Mouse (Mus musculus) heart, embryonic 13.5 days (tissue): ENCODE measurements around the gene Fam43b. TPM values are rescaled to one million over a fixed set of nuclear protein-coding genes. Genes with fewer than 3 reads are reported as not detected.

Experiments used
- ATAC-seq: fragments of 200-750 bp; cut with Nextera tagmentation; 2 replicates; pipeline ENCODE4 v1.8.0; 2017; ENCODE audit warnings: moderate TSS enrichment; ENCODE audit not compliant: insufficient number of reproducible peaks, low FRiP score, low TSS enrichment; ENCODE audit errors: extremely low read depth
- H3K27ac ChIP-seq: fragments of 300-500 bp; sonication (generic); replicated peaks from 2 replicates; pipeline ENCODE4 v1.5.1; 2015; ENCODE audit warnings: moderate library complexity, mild to moderate bottlenecking, inconsistent platforms
- H3K27me3 ChIP-seq: fragments of 300-500 bp; sonication (generic); replicated peaks from 2 replicates; pipeline ENCODE4 v1.6.1; 2015; ENCODE audit warnings: mild to moderate bottlenecking, inconsistent platforms
- H3K36me3 ChIP-seq: fragments of 300-500 bp; sonication (generic); 2 replicates; pipeline ENCODE4 v1.6.1; 2015; ENCODE audit warnings: mild to moderate bottlenecking, inconsistent platforms
- H3K4me1 ChIP-seq: fragments of 300-500 bp; sonication (generic); 2 replicates; pipeline ENCODE4 v1.6.1; 2015; ENCODE audit warnings: inconsistent platforms
- H3K4me2 ChIP-seq: fragments of 300-500 bp; sonication (generic); 2 replicates; pipeline ENCODE4 v1.6.1; 2015; ENCODE audit warnings: inconsistent platforms, mild to moderate bottlenecking, moderate library complexity
- H3K4me3 ChIP-seq: fragments of 300-500 bp; sonication (generic); 2 replicates; pipeline ENCODE4 v1.5.1; 2015; ENCODE audit warnings: moderate library complexity, mild to moderate bottlenecking, inconsistent platforms
- H3K9ac ChIP-seq: fragments of 300-500 bp; sonication (generic); 2 replicates; pipeline ENCODE4 v1.6.1; 2015; ENCODE audit warnings: inconsistent platforms, mild to moderate bottlenecking, moderate library complexity
- H3K9me3 ChIP-seq: fragments of 300-500 bp; sonication (generic); 2 replicates; pipeline ENCODE4 v1.6.1; 2016; ENCODE audit warnings: inconsistent platforms
- WGBS: fragments of 180-500 bp; shearing (Covaris S2); methylation state at CpG from one replicate; pipeline ENCODE4 v1.1.7; 2015; ENCODE audit warnings: mixed read lengths; 5-methylcytosine and 5-hydroxymethylcytosine counted together
- polyA plus RNA-seq: library from polyadenylated mRNA; unstranded; fragments of >200 nt; fragmentation: Nextera tagmentation; extraction: Ambion mirVana; gene quantifications from 2 replicates; pipeline ENCODE4 v1.2.1, GENCODE M21; 2015

The Fam43b gene
- polyA plus RNA-seq, 1 experiment from 2014 or later: not detected

GRCm38 (mm10) chr4:138417882-138418281 is 21.6 kb upstream of the Fam43b start:
- no peak overlapping the region for H3K4me2 ChIP-seq
- H3K4me3 ChIP-seq: no peak overlapping the region
- peaks cover 69% of the 10 kb centered on the region for H3K27me3 ChIP-seq
- no peak for ATAC-seq
- H3K9ac ChIP-seq: no peak overlapping the region
- H3K36me3 ChIP-seq: no peaks in the 10 kb centered on the region
- 77% methylated on average over 4 of the region's 4 CpGs for WGBS
- peaks cover 12% of the 10 kb centered on the region for H3K4me1 ChIP-seq
- H3K27ac ChIP-seq: no peak overlapping the region
- H3K9me3 ChIP-seq: peaks cover under 1% of the 10 kb centered on the region; the same call in 1 of the 2 replicates

GRCm38 (mm10) chr4:138416414-138416813 is 20.1 kb upstream of the Fam43b start:
- no peak overlapping the region for H3K9ac ChIP-seq
- H3K36me3 ChIP-seq: no peaks in the 10 kb centered on the region
- no peaks in the 10 kb centered on the region for H3K9me3 ChIP-seq
- peaks cover 72% of the 10 kb centered on the region for H3K27me3 ChIP-seq
- no peak overlapping the region for H3K4me3 ChIP-seq
- 50% methylated on average over 5 of the region's 5 CpGs for WGBS
- no peak overlapping the region for H3K4me2 ChIP-seq
- H3K27ac ChIP-seq: no peak overlapping the region
- H3K4me1 ChIP-seq: peaks cover 12% of the 10 kb centered on the region
- no peak for ATAC-seq

- Histone ChIP-seq H3K4me1 (peaks cover 12% of the 10 kb centered on the region), H3K27ac (no peak overlapping the region), H3K4me3 (no peak overlapping the region), H3K9me3 (no peaks in the 10 kb centered on the region), H3K9ac (no peak overlapping the region), H3K4me2 (no peak overlapping the region), H3K36me3 (no peaks in the 10 kb centered on the region), H3K27me3 (peaks cover 72% of the 10 kb centered on the region)
- WGBS: 65% methylated on average over 3 of the region's 3 CpGs
- no peak for ATAC-seq
These were observed 19.7 kb upstream of the Fam43b start for GRCm38 (mm10) chr4:138415991-138416390.

- Histone ChIP-seq H3K4me1 (peaks cover 12% of the 10 kb centered on the region), H3K4me2 (peak overlapping the region; percentile 5; the same call in 1 of the 2 replicates), H3K4me3 (no peak overlapping the region), H3K27ac (no peak overlapping the region), H3K27me3 (peaks cover 72% of the 10 kb centered on the region), H3K9me3 (no peaks in the 10 kb centered on the region), H3K9ac (0 out of 2 replicates have a peak overlapping the region, but pooled peaks have one; percentile 33), H3K36me3 (no peaks in the 10 kb centered on the region)
- 10% methylated on average over 6 of the region's 6 CpGs for WGBS
- no peak for ATAC-seq
These were observed 18.4 kb upstream of the Fam43b start for GRCm38 (mm10) chr4:138414725-138415124.

GRCm38 (mm10) chr4:138411504-138412121 is 15.3 kb upstream of the Fam43b start:
- Histone ChIP-seq H3K36me3 (no peaks in the 10 kb centered on the region), H3K4me2 (no peak overlapping the region), H3K9me3 (no peaks in the 10 kb centered on the region), H3K27me3 (peaks cover 52% of the 10 kb centered on the region), H3K27ac (no peak overlapping the region), H3K4me3 (no peak overlapping the region), H3K9ac (no peak overlapping the region), H3K4me1 (peaks cover 17% of the 10 kb centered on the region)
- ATAC-seq: no peak
- WGBS: 47% methylated on average over 7 of the region's 7 CpGs

GRCm38 (mm10) chr4:138411011-138411410 is 14.7 kb upstream of the Fam43b start:
- Histone ChIP-seq H3K27me3 (peaks cover 48% of the 10 kb centered on the region), H3K9me3 (no peaks in the 10 kb centered on the region), H3K4me3 (no peak overlapping the region), H3K9ac (no peak overlapping the region), H3K4me1 (peaks cover 17% of the 10 kb centered on the region), H3K36me3 (no peaks in the 10 kb centered on the region), H3K27ac (no peak overlapping the region), H3K4me2 (no peak overlapping the region)
- ATAC-seq: no peak
- 10% methylated on average over 5 of the region's 5 CpGs for WGBS

GRCm38 (mm10) chr4:138407479-138408194 is 11.3 kb upstream of the Fam43b start:
- Histone ChIP-seq H3K4me1 (peaks cover 5% of the 10 kb centered on the region; the same call in 1 of the 2 replicates), H3K36me3 (no peaks in the 10 kb centered on the region), H3K4me2 (no peak overlapping the region), H3K9ac (no peak overlapping the region), H3K4me3 (no peak overlapping the region), H3K27ac (no peak overlapping the region), H3K27me3 (peaks cover 30% of the 10 kb centered on the region), H3K9me3 (no peaks in the 10 kb centered on the region)
- ATAC-seq: no peak
- 63% methylated on average over 12 of the region's 13 CpGs for WGBS

- WGBS: 0% methylated on average over 2 of the region's 2 CpGs
- Histone ChIP-seq H3K27ac (no peak overlapping the region), H3K36me3 (no peaks in the 10 kb centered on the region), H3K4me1 (peaks cover 5% of the 10 kb centered on the region; the same call in 1 of the 2 replicates), H3K9me3 (no peaks in the 10 kb centered on the region), H3K4me3 (no peak overlapping the region), H3K4me2 (no peak overlapping the region), H3K9ac (no peak overlapping the region), H3K27me3 (peaks cover 23% of the 10 kb centered on the region)
- ATAC-seq: no peak
These were observed 8.5 kb upstream of the Fam43b start for GRCm38 (mm10) chr4:138404806-138405205.

GRCm38 (mm10) chr4:138396711-138397110 is 383 bp upstream of the Fam43b start:
- Histone ChIP-seq H3K4me2 (peak overlapping the region; percentile 76), H3K27ac (no peak overlapping the region), H3K4me1 (peaks cover 21% of the 10 kb centered on the region), H3K36me3 (no peaks in the 10 kb centered on the region), H3K9ac (0 out of 2 replicates have a peak overlapping the region, but pooled peaks have one; percentile 28), H3K27me3 (peaks cover 100% of the 10 kb centered on the region), H3K4me3 (peak overlapping the region; percentile 52), H3K9me3 (no peaks in the 10 kb centered on the region)
- no peak for ATAC-seq
- 7% methylated on average over 8 of the region's 8 CpGs for WGBS

- WGBS: 1% methylated on average over 103 of the region's 103 CpGs
- ATAC-seq: no peak
- Histone ChIP-seq H3K4me3 (peak overlapping the region; percentile 52), H3K4me2 (peak overlapping the region; percentile 76), H3K9me3 (no peaks in the 10 kb centered on the region), H3K27ac (no peak overlapping the region), H3K9ac (peak overlapping the region; percentile 61), H3K36me3 (no peaks in the 10 kb centered on the region), H3K4me1 (peaks cover 21% of the 10 kb centered on the region), H3K27me3 (peaks cover 100% of the 10 kb centered on the region)
These were observed 999 bp downstream of the Fam43b start for GRCm38 (mm10) chr4:138395087-138395970.

- H3K9me3 ChIP-seq: no peaks in the 10 kb centered on the region
- no peak overlapping the region for H3K27ac ChIP-seq
- 45% methylated on average over 7 of the region's 7 CpGs for WGBS
- no peak overlapping the region for H3K9ac ChIP-seq
- peaks cover 96% of the 10 kb centered on the region for H3K27me3 ChIP-seq
- no peak overlapping the region for H3K4me3 ChIP-seq
- no peak for ATAC-seq
- H3K4me1 ChIP-seq: peaks cover 21% of the 10 kb centered on the region
- no peaks in the 10 kb centered on the region for H3K36me3 ChIP-seq
- H3K4me2 ChIP-seq: no peak overlapping the region
These were observed 2.6 kb downstream of the Fam43b start for GRCm38 (mm10) chr4:138393703-138394102.
